Mouse (Mus musculus) embryonic facial prominence, embryonic 15.5 days (tissue): Measurements from ENCODE around the gene Pgd. TPM values are rescaled to one million over a fixed set of nuclear protein-coding genes. Genes with fewer than 3 reads are reported as not detected.
A peak's percentile ranks its signal among the peaks of the same experiment; 100 is the strongest.
"Not testable (repeated sequence)": the region's sequence is repeated elsewhere in the genome, so short reads cannot be mapped to it uniquely, and the experiment has no call there.

ENCODE experiments used
- ATAC-seq: fragments of 200-750 bp; cut with Nextera tagmentation; 2 replicates; pipeline ENCODE4 v1.8.0; 2017; ENCODE audit warnings: low read depth, moderate TSS enrichment; ENCODE audit not compliant: insufficient number of reproducible peaks, low FRiP score, low TSS enrichment
- H3K27ac ChIP-seq: fragments of 300-500 bp; sonication (generic); replicated peaks from 2 replicates; pipeline ENCODE4 v1.5.1; 2015; ENCODE audit warnings: mild to moderate bottlenecking, inconsistent platforms
- H3K27me3 ChIP-seq: fragments of 300-500 bp; sonication (generic); 2 replicates; pipeline ENCODE4 v1.6.1; 2015; ENCODE audit warnings: inconsistent platforms
- H3K36me3 ChIP-seq: fragments of 300-500 bp; sonication (generic); 2 replicates; pipeline ENCODE4 v1.6.1; 2015; ENCODE audit warnings: mild to moderate bottlenecking, inconsistent platforms
- H3K4me1 ChIP-seq: fragments of 300-500 bp; sonication (generic); 2 replicates; pipeline ENCODE4 v1.6.1; 2015; ENCODE audit warnings: inconsistent platforms
- H3K4me2 ChIP-seq: fragments of 300-500 bp; sonication (generic); replicated peaks from 2 replicates; pipeline ENCODE4 v1.6.1; 2015; ENCODE audit warnings: mild to moderate bottlenecking, inconsistent platforms
- H3K4me3 ChIP-seq: fragments of 300-500 bp; sonication (generic); replicated peaks from 2 replicates; pipeline ENCODE4 v1.5.1; 2015; ENCODE audit warnings: mild to moderate bottlenecking, inconsistent platforms
- H3K9ac ChIP-seq: fragments of 300-500 bp; sonication (generic); 2 replicates; pipeline ENCODE4 v1.6.1; 2015; ENCODE audit warnings: inconsistent platforms
- H3K9me3 ChIP-seq: fragments of 300-500 bp; sonication (generic); replicated peaks from 2 replicates; pipeline ENCODE4 v1.6.1; 2016; ENCODE audit warnings: inconsistent platforms
- WGBS: fragments of 180-500 bp; shearing (Covaris S2); methylation state at CpG from one replicate; pipeline ENCODE4 v1.1.7; 2015; 5-methylcytosine and 5-hydroxymethylcytosine counted together
- polyA plus RNA-seq: library from polyadenylated mRNA; unstranded; fragments of >200 nt; fragmentation: Nextera tagmentation; extraction: Ambion mirVana; gene quantifications from 2 replicates; pipeline ENCODE4 v1.2.1, GENCODE M21; 2015

Pgd gene
- polyA plus RNA-seq = 104 and 106 TPM in 2 replicates

GRCm38 (mm10) chr4:149166215-149166946, at the start of gene Pgd:
Gene Pgd (minus strand): TSS chr4:149166771.
- H3K27ac ChIP-seq = peak within 1 kb of the TSS; percentile 88
- ATAC-seq = peak; percentile 99
- H3K4me3 ChIP-seq = peak within 1 kb of the TSS; percentile 70
- no peaks in the 10 kb centered on the region for H3K9me3 ChIP-seq
- peak within 1 kb of the TSS; percentile 62 for H3K4me2 ChIP-seq
- H3K9ac ChIP-seq = peak within 1 kb of the TSS; percentile 67
- H3K36me3 ChIP-seq = peaks cover 26% of the 10 kb centered on the region; the same call in 1 of the 2 replicates
- peaks cover 11% of the 10 kb centered on the region for H3K4me1 ChIP-seq
- under 1% methylated on average over 57 of the region's 59 CpGs for WGBS
- H3K27me3 ChIP-seq = no peaks in the 10 kb centered on the region

GRCm38 (mm10) chr4:149215982-149216381, 49.4 kb upstream of the Pgd start:
- Histone ChIP-seq H3K27ac (0 out of 2 replicates have a peak overlapping the region, but pooled peaks have one; percentile 19), H3K36me3 (peaks cover 51% of the 10 kb centered on the region)

GRCm38 (mm10) chr4:149215397-149215796, 48.8 kb upstream of the Pgd start:
- Histone ChIP-seq H3K9me3 (no peaks in the 10 kb centered on the region), H3K27ac (peak overlapping the region; percentile 24; the same call in 1 of the 2 replicates), H3K36me3 (peaks cover 50% of the 10 kb centered on the region), H3K27me3 (no peaks in the 10 kb centered on the region), H3K9ac (no peak overlapping the region), H3K4me2 (no peak overlapping the region), H3K4me3 (no peak overlapping the region), H3K4me1 (peaks cover 20% of the 10 kb centered on the region)
- no peak for ATAC-seq
- 29% methylated on average over 2 of the region's 2 CpGs for WGBS

More at GRCm38 (mm10) chr4:149215982-149216381, 49.4 kb upstream of the Pgd start:
- H3K9me3 ChIP-seq = no peaks in the 10 kb centered on the region
- no peak for ATAC-seq
- 43% methylated on average over 9 of the region's 9 CpGs for WGBS
- H3K4me1 ChIP-seq = peaks cover 23% of the 10 kb centered on the region
- H3K27me3 ChIP-seq = no peaks in the 10 kb centered on the region
- no peak overlapping the region for H3K4me2 ChIP-seq
- H3K4me3 ChIP-seq = no peak overlapping the region
- no peak overlapping the region for H3K9ac ChIP-seq

DNA sequence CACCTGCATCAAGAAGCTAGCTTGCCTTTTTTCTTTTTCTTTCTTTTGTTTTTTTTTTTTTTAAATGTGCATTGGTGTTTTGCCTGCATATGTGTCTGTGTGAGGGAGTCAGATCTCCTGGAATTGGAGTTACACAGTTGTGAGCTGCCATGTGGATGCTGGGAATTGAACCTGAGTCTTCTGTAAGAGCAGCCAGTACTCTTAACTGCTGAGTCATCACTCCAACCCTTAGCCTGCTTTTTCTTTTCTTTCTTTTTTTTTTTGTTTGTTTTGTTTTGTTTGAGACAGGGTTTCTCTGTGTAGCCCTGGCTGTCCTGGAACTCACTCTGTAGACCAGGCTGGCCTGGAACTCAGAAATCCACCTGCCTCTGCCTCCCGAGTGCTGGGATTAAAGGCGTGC, 47.9 kb upstream of the Pgd start:
- not testable (repeated sequence) for H3K9ac ChIP-seq, H3K9me3 ChIP-seq, H3K27ac ChIP-seq, H3K4me2 ChIP-seq, ATAC-seq, H3K27me3 ChIP-seq, H3K4me3 ChIP-seq
- WGBS = 92% methylated on average over 2 of the region's 2 CpGs
- H3K36me3 ChIP-seq = peaks cover 52% of the 10 kb centered on the region
- H3K4me1 ChIP-seq = peaks cover 15% of the 10 kb centered on the region

- no peak for ATAC-seq
- Histone ChIP-seq H3K9ac (no peak overlapping the region), H3K27ac (no peak overlapping the region), H3K27me3 (no peaks in the 10 kb centered on the region), H3K4me3 (no peak overlapping the region), H3K4me2 (no peak overlapping the region), H3K4me1 (peaks cover 15% of the 10 kb centered on the region), H3K9me3 (no peaks in the 10 kb centered on the region), H3K36me3 (peaks cover 53% of the 10 kb centered on the region)
- 94% methylated on average over 9 of the region's 9 CpGs for WGBS
Measured at GRCm38 (mm10) chr4:149213466-149213865, 46.9 kb upstream of the Pgd start.

GRCm38 (mm10) chr4:149211441-149211840, 44.9 kb upstream of the Pgd start:
- not testable (repeated sequence) for ATAC-seq, H3K4me3 ChIP-seq, H3K9me3 ChIP-seq, H3K27me3 ChIP-seq, H3K27ac ChIP-seq, H3K4me1 ChIP-seq, H3K9ac ChIP-seq, H3K4me2 ChIP-seq
- peaks cover 64% of the 10 kb centered on the region for H3K36me3 ChIP-seq
- 90% methylated on average over 6 of the region's 6 CpGs for WGBS

DNA sequence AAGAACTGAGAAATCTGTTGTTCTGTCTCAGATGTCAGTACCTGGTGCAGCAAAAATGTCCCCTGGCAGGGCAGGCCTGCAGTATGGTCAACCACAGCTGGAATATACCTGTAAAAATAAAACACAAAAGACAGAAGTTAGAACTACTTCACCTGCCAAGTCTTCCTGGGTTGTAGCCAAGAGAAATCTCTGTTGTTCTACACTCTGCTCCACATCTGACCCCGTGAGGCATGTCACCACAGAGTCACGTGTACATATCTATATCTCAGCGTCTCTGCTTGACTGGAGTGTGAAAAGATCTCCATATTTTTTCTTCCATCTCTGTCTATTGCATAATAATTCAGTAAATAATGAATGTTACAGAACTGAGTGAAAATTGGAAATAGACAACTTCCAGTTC, 35.9 kb upstream of the Pgd start:
- Histone ChIP-seq H3K9ac (no peak overlapping the region), H3K9me3 (no peaks in the 10 kb centered on the region), H3K4me3 (no peak overlapping the region), H3K4me1 (no peaks in the 10 kb centered on the region), H3K27me3 (no peaks in the 10 kb centered on the region), H3K36me3 (peaks cover 69% of the 10 kb centered on the region), H3K27ac (no peak overlapping the region), H3K4me2 (no peak overlapping the region)
- ATAC-seq = no peak
- 76% methylated on average over 3 of the region's 3 CpGs for WGBS

DNA sequence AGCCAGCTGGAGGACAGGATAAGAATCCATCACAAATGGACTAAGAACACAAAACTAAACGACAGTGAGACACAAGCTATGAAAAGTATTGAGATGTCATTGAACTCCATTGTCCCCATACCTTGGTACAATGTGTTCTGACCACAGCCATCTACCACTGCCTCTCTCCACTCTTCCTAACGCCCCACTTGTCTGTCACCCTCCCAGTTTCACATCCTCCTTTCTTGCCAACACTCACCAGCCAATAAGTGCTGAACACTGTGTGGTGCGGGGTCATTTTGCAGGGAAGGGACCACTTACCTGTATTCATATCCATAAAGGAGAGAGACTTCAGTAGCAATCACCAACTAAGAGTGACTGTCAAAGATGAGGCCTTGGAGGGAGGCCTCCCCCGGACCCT, 34.5 kb upstream of the Pgd start:
- Histone ChIP-seq H3K9ac (no peak overlapping the region), H3K4me2 (no peak overlapping the region), H3K9me3 (no peaks in the 10 kb centered on the region), H3K27me3 (no peaks in the 10 kb centered on the region), H3K4me1 (no peaks in the 10 kb centered on the region), H3K36me3 (peaks cover 66% of the 10 kb centered on the region), H3K27ac (no peak overlapping the region), H3K4me3 (no peak overlapping the region)
- no peak for ATAC-seq
- 96% methylated on average over 4 of the region's 4 CpGs for WGBS

- peaks cover 53% of the 10 kb centered on the region for H3K36me3 ChIP-seq
- no peak overlapping the region for H3K27ac ChIP-seq
- H3K4me3 ChIP-seq = no peak overlapping the region
- H3K4me2 ChIP-seq = no peak overlapping the region
- no peaks in the 10 kb centered on the region for H3K4me1 ChIP-seq
- 76% methylated on average over 1 of the region's 1 CpGs for WGBS
- H3K9me3 ChIP-seq = no peaks in the 10 kb centered on the region
- ATAC-seq = no peak
- H3K27me3 ChIP-seq = no peaks in the 10 kb centered on the region
- no peak overlapping the region for H3K9ac ChIP-seq
Measured at GRCm38 (mm10) chr4:149197180-149197579, 30.6 kb upstream of the Pgd start.

DNA sequence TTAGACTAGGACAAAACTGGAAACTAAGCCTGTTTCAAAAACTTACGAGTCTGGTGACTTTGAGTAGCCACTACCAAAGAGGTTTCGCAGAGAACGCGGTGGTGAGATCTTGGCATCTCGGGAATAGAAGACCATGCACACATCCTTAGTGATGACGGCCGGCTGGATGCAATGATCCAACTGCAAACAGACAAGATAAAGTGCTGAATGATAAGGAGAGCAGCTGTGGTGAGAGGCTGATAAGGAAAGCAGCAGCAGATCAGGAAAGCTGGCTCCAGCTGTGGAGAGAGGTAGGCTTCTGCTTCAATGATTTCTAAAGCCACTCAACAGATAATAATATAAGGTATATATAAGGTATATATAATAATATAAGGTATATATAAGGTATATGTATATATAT, 24.5 kb upstream of the Pgd start:
- no peak overlapping the region for H3K27ac ChIP-seq
- no peak for ATAC-seq
- H3K27me3 ChIP-seq = no peaks in the 10 kb centered on the region
- H3K36me3 ChIP-seq = peaks cover 52% of the 10 kb centered on the region
- H3K9ac ChIP-seq = no peak overlapping the region
- H3K4me2 ChIP-seq = no peak overlapping the region
- no peaks in the 10 kb centered on the region for H3K9me3 ChIP-seq
- H3K4me3 ChIP-seq = no peak overlapping the region
- no peaks in the 10 kb centered on the region for H3K4me1 ChIP-seq
- WGBS = 90% methylated on average over 7 of the region's 7 CpGs

DNA sequence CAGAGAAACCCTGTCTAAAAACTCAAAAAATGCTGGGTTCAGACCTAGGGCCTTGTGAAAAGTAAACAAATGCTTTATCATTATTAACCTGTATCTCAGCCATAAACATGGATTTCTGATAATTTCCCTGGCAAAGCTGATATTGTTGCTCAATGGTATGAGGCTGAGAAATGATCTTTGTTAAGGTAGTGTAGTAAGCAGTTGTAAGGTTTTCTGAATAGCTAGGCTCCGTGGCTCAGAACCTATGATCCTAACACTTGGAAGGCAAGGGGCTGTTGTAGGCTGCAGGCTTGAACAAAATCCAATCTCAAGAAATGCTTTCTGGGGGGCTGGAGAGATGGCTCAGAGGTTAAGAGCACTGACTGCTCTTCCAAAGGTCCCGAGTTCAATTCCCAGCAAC, 22.0 kb upstream of the Pgd start:
- peaks cover 67% of the 10 kb centered on the region for H3K36me3 ChIP-seq
- WGBS = 83% methylated on average over 2 of the region's 2 CpGs
- ATAC-seq = no peak

DNA sequence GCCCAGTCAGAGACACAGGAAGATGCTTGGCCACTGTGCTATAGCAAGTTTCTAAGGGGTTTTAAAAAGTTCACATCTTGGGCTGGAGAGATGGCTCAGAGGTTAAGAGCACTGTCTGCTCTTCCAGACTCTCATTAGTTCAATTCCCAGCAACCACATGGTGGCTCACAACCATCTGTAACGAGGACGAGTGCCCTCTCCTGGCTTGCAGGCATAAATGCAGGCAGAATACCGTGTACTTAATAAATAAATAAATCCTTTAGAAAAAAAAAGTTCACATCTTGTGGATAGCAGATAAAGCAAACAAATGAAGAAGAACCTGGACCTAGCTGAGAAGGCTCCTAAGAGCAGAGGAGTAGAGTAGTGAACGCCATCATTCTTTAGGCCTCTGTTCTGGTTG, 16.2 kb upstream of the Pgd start:
- Histone ChIP-seq H3K4me3 (no peak overlapping the region), H3K27me3 (no peaks in the 10 kb centered on the region), H3K4me2 (no peak overlapping the region), H3K9me3 (no peaks in the 10 kb centered on the region), H3K4me1 (no peaks in the 10 kb centered on the region), H3K36me3 (peaks cover 79% of the 10 kb centered on the region), H3K9ac (no peak overlapping the region), H3K27ac (no peak overlapping the region)
- 56% methylated on average over 4 of the region's 4 CpGs for WGBS
- no peak for ATAC-seq

More for the DNA sequence above, 22.0 kb upstream of the Pgd start:
- Histone ChIP-seq H3K4me2 (no peak overlapping the region), H3K27me3 (no peaks in the 10 kb centered on the region), H3K4me3 (no peak overlapping the region), H3K9me3 (no peaks in the 10 kb centered on the region), H3K4me1 (no peaks in the 10 kb centered on the region), H3K9ac (no peak overlapping the region), H3K27ac (no peak overlapping the region)
